Mouse (Mus musculus) central nervous system, embryonic 14 days (tissue): Measurements from ENCODE around the gene Ptgds. TPM values are rescaled to one million over a fixed set of nuclear protein-coding genes. Genes with fewer than 3 reads are reported as not detected.

Experiments used
- polyA plus RNA-seq: library from polyadenylated mRNA; depleted of rRNA; stranded (reverse); fragments of >200 nt; gene quantifications from 2 replicates; pipeline ENCODE4 v1.2.3, GENCODE M21; 2012; rRNA removed

The Ptgds gene
- 65.0 and 127 TPM in 2 replicates for polyA plus RNA-seq

GRCm38 (mm10) chr2:25469969-25470368, at the start of gene Ptgds:
Ptgds (minus strand) TSS chr2:25470046.

GRCm38 (mm10) chr2:25501593-25502486, 32.0 kb upstream of the Ptgds start, which contains the start of gene C8g:
C8g (minus strand) TSS chr2:25501719.

GRCm38 (mm10) chr2:25500576-25501405, 30.9 kb upstream of the Ptgds start, which contains the start of gene Fbxw5:
Fbxw5 (plus strand) TSS chr2:25500750.

GRCm38 (mm10) chr2:25493476-25493961, 23.7 kb upstream of the Ptgds start, which contains the start of gene Lcn12:
Lcn12 (minus strand) TSS chr2:25493911.

GRCm38 (mm10) chr2:25460551-25461309, 9.1 kb downstream of the Ptgds start, which contains the start of gene Paxx:
Paxx (minus strand) TSS chr2:25461094.

GRCm38 (mm10) chr2:25456205-25456953, 13.5 kb downstream of the Ptgds start, which contains the start of gene Clic3:
Clic3 (plus strand) TSS chr2:25456838.

GRCm38 (mm10) chr2:25428442-25429236, 41.2 kb downstream of the Ptgds start, which contains the start of gene Abca2:
Abca2 (plus strand) TSS chr2:25428703.

GRCm38 (mm10) chr2:25422587-25423410, 47.0 kb downstream of the Ptgds start, which contains the start of gene Fut7:
Fut7 (plus strand) TSS chr2:25423267.

Other genes starting within 250 kb of the Ptgds start
- 415 and 443 TPM in 2 replicates for gene Tubb4b, start 245.3 kb downstream of the Ptgds start, polyA plus RNA-seq
- gene Slc34a3, start 235.7 kb downstream of the Ptgds start, polyA plus RNA-seq: not detected in 2 replicates
- not detected in 2 replicates for gene Rnf224, start 233.3 kb downstream of the Ptgds start, polyA plus RNA-seq
- 91.0 and 95.4 TPM in 2 replicates for gene Rnf208, start 227.8 kb downstream of the Ptgds start, polyA plus RNA-seq
- 0.06 and 0.34 TPM in 2 replicates for gene Cysrt1, start 227.6 kb downstream of the Ptgds start, polyA plus RNA-seq
- gene AL732309.1, start 223.2 kb downstream of the Ptgds start, polyA plus RNA-seq: 16.3 and 16.9 TPM in 2 replicates
- 24.3 and 25.3 TPM in 2 replicates for gene Tmem203, start 214.6 kb downstream of the Ptgds start, polyA plus RNA-seq
- 9.4 and 10.5 TPM in 2 replicates for gene Tprn, start 207.4 kb downstream of the Ptgds start, polyA plus RNA-seq
- gene Ssna1, start 197.6 kb downstream of the Ptgds start, polyA plus RNA-seq: 122 and 127 TPM in 2 replicates
- gene Anapc2, start 197.6 kb downstream of the Ptgds start, polyA plus RNA-seq: 121 and 122 TPM in 2 replicates
- gene Tmem210, start 181.9 kb downstream of the Ptgds start, polyA plus RNA-seq: not detected in 2 replicates
- 0.08 TPM in 1 of 2 replicates, not detected in the other for gene Lrrc26, start 180.1 kb downstream of the Ptgds start, polyA plus RNA-seq
- 23.9 and 26.6 TPM in 2 replicates for gene Grin1, start 150.9 kb downstream of the Ptgds start, polyA plus RNA-seq
- 28.2 and 34.0 TPM in 2 replicates for gene Man1b1, start 137.7 kb downstream of the Ptgds start, polyA plus RNA-seq
- gene Dpp7, start 113.7 kb downstream of the Ptgds start, polyA plus RNA-seq: 48.1 and 51.1 TPM in 2 replicates
- 4.2 and 6.0 TPM in 2 replicates for gene Uap1l1, start 104.4 kb downstream of the Ptgds start, polyA plus RNA-seq
- gene Sapcd2, start 97.7 kb downstream of the Ptgds start, polyA plus RNA-seq: 29.5 and 39.5 TPM in 2 replicates
- 2.0 and 3.8 TPM in 2 replicates for gene Entpd2, start 74.2 kb downstream of the Ptgds start, polyA plus RNA-seq
- 585 and 599 TPM in 2 replicates for gene Npdc1, start 70.7 kb downstream of the Ptgds start, polyA plus RNA-seq
- 0.39 and 0.44 TPM in 2 replicates for gene Fut7, start 46.8 kb downstream of the Ptgds start, polyA plus RNA-seq
- 43.4 and 48.8 TPM in 2 replicates for gene Abca2, start 41.3 kb downstream of the Ptgds start, polyA plus RNA-seq
- gene Clic3, start 13.2 kb downstream of the Ptgds start, polyA plus RNA-seq: 0.74 and 1.3 TPM in 2 replicates
- 122 and 124 TPM in 2 replicates for gene Paxx, start 9.0 kb downstream of the Ptgds start, polyA plus RNA-seq
- not detected in 2 replicates for gene Lcn12, start 23.9 kb upstream of the Ptgds start, polyA plus RNA-seq
- gene Fbxw5, start 30.7 kb upstream of the Ptgds start, polyA plus RNA-seq: 37.4 and 43.7 TPM in 2 replicates
- 3.2 and 4.1 TPM in 2 replicates for gene C8g, start 31.7 kb upstream of the Ptgds start, polyA plus RNA-seq
- gene Traf2, start 76.9 kb upstream of the Ptgds start, polyA plus RNA-seq: 13.1 and 14.5 TPM in 2 replicates
- 199 and 206 TPM in 2 replicates for gene Edf1, start 87.8 kb upstream of the Ptgds start, polyA plus RNA-seq
- 6.3 and 6.6 TPM in 2 replicates for gene Mamdc4, start 104.8 kb upstream of the Ptgds start, polyA plus RNA-seq
- gene Phpt1, start 105.2 kb upstream of the Ptgds start, polyA plus RNA-seq: 181 and 195 TPM in 2 replicates
- 15.8 and 18.1 TPM in 2 replicates for gene Ajm1, start 111.7 kb upstream of the Ptgds start, polyA plus RNA-seq
- gene Rabl6, start 138.5 kb upstream of the Ptgds start, polyA plus RNA-seq: 83.7 and 90.9 TPM in 2 replicates
- gene Ccdc183, start 147.6 kb upstream of the Ptgds start, polyA plus RNA-seq: 0.01 TPM in 1 of 2 replicates, not detected in the other
- 27.9 and 35.4 TPM in 2 replicates for gene Tmem141, start 152.0 kb upstream of the Ptgds start, polyA plus RNA-seq
- gene Fcna, start 158.0 kb upstream of the Ptgds start, polyA plus RNA-seq: 1.1 TPM in 2 replicates
- not detected in 2 replicates for gene Lcn8, start 183.1 kb upstream of the Ptgds start, polyA plus RNA-seq
- not detected in 2 replicates for gene Lcn5, start 187.9 kb upstream of the Ptgds start, polyA plus RNA-seq
- gene Lcn6, start 206.7 kb upstream of the Ptgds start, polyA plus RNA-seq: not detected in 2 replicates
- not detected in 2 replicates for gene Lcn10, start 212.7 kb upstream of the Ptgds start, polyA plus RNA-seq
- not detected in 2 replicates for gene Obp2a, start 230.0 kb upstream of the Ptgds start, polyA plus RNA-seq
- gene Bmyc, start 236.7 kb upstream of the Ptgds start, polyA plus RNA-seq: 70.7 and 77.4 TPM in 2 replicates